Mouse (Mus musculus) ovary, adult 18-20 months (tissue): ENCODE results near the gene Rere.

Experiments used
- DNase-seq: peaks from one replicate; pipeline ENCODE4 v3.0.0; 2022; ENCODE audit warnings: low spot score, mixed read lengths

The Rere gene

GRCm38 (mm10) chr4:150346651-150347386 is 65.4 kb downstream of the Rere start:
- DNase-seq: no peak

DNA sequence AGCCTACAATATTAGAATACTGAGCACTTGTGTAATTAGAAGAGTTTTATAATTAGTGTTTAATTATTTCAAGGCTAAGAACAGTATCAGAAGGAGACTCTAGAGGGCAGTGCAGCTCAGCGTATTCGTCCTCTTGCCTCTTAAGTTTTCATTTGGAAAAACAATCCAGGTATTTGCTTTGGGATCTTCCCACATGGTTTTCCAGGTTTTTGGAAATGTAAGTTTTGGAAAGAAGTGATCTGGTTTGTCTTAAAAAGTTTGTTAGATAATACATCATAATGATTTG is 65.9 kb downstream of the Rere start:
- DNase-seq: no peak

GRCm38 (mm10) chr4:150349680-150350101 is 68.2 kb downstream of the Rere start:
- no peak for DNase-seq

DNA sequence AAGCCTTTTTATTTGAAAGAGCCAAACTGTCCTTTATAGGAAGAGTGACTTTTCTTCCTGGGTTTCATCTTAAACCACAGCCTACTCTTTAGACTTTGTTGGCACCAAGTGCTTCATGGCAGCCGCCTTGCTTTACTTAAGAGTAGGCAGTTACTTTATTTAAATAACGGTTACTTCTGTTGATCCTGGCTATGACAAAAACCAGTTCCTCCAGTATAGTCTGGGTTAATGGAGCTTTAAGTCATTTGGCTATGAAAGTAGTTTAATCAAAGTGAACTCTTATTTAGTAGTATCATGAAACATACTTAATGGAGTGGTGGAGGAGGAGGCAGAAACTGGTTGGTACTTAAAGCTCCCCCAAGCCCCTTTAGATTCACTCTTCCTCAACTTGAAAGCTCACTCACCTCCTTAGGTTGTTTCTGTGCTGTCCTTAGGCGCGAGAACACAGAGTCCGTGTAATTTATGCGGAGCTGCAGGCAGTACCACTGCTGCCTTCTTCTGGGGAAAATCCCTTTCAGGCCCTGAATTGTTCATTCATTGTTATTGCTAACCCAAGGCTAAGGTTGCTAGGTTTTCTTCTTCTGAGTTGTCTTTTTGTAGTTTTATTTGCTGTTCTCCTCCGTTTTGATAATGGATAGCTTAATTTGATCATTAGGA is 70.1 kb downstream of the Rere start:
- DNase-seq: no peak

DNA sequence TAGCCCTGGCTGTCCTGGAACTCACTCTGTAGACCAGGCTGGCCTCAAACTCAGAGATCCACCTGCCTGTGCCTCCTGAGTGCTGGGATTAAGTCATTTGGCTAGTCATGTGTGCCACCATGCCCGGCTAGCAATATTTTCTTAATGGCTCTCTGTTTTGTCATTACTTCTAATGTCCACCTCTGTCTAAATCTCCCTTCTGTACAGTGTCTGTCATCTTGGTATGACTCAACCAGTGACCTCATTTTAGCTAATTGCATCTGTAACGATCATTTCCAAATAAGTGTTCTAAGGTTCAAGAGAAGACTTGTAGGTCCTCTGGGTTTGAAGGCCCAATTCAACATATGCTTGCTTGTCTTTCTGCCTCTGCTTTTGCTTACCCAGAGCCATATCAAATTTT is 71.3 kb downstream of the Rere start:
- no peak for DNase-seq

- DNase-seq: no peak
These were observed 72.0 kb downstream of the Rere start for GRCm38 (mm10) chr4:150353376-150353900.

GRCm38 (mm10) chr4:150355801-150356200 is 74.4 kb downstream of the Rere start:
- no peak for DNase-seq

- no peak for DNase-seq
These were observed 80.7 kb downstream of the Rere start for GRCm38 (mm10) chr4:150361986-150362691.

DNA sequence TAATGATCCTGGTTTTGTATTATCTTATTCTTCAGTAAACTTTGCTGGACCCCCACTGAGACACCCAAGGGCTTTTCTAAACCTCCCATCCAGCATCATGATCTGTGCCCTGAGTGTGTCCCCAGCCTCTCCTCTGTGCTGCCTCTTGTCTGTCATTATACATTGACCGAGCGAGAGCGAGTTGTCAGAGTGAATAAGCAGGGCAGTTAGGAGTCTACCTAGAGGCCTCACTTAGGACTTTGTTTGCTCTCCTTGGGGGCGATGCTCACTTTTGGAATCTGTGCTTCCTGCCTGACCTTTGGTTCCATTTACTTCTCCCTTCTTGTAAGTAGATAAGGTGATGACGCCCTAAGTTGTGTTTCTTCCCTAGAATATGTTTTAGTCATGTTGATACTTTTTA is 81.4 kb downstream of the Rere start:
- no peak for DNase-seq

GRCm38 (mm10) chr4:150364786-150365185 is 83.3 kb downstream of the Rere start:
- no peak for DNase-seq

DNA sequence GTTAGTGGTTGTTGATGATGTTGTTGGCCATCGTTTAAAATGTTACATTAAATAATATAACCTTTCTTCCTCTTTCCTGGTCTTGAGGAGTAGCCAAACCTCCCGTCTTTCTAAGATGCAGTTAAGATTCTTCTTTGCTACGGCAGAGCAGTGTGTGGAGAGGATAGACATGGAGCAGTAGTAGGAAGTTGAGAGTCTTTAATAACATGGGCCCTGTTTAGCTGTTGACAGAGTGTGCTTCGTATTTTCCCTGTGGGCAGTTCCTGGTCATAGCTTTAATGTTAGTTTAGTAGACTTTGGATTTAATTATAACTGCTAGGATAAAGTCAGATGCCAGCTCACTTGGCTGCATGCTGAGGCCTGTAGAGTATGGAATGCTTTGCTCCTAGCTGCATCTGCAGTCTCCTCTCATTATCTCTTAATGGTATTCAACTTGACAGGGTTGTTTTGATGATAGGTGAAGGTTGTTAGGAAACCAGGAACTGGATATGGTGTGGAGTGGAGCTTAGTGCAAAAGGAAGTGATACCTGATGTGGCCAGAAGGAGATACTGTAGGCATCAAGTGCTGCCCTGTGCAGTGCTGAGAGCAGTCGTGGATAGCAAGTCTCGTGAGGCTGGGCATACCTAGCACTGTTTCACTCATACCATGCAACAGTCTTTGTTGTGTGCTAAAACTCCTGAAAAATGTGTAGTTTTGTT is 85.2 kb downstream of the Rere start:
- no peak for DNase-seq

GRCm38 (mm10) chr4:150371580-150372380 is 90.3 kb downstream of the Rere start:
- DNase-seq: peak; percentile 68

DNA sequence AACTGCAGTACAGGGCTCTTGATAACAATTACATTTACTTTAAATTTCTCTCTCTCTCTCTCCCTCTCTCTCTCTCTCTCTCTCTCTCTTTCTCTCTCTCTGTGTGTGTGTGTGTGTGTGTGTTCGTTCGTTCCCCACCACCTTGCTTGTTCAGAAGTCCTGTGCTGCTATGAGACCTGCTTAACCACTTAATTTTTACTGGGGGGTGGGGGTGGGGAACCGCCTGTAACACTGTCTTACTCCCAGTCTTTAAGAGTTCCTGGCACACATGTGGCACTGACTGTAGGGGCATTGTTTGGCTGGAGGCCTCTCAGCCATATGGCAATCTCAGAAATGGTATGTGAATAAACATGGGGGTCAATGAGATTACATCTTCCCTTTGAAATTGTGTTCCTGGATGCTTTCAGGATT is 91.2 kb downstream of the Rere start:
- no peak for DNase-seq

- DNase-seq: no peak
These were observed 92.0 kb downstream of the Rere start for GRCm38 (mm10) chr4:150373111-150374109.

DNA sequence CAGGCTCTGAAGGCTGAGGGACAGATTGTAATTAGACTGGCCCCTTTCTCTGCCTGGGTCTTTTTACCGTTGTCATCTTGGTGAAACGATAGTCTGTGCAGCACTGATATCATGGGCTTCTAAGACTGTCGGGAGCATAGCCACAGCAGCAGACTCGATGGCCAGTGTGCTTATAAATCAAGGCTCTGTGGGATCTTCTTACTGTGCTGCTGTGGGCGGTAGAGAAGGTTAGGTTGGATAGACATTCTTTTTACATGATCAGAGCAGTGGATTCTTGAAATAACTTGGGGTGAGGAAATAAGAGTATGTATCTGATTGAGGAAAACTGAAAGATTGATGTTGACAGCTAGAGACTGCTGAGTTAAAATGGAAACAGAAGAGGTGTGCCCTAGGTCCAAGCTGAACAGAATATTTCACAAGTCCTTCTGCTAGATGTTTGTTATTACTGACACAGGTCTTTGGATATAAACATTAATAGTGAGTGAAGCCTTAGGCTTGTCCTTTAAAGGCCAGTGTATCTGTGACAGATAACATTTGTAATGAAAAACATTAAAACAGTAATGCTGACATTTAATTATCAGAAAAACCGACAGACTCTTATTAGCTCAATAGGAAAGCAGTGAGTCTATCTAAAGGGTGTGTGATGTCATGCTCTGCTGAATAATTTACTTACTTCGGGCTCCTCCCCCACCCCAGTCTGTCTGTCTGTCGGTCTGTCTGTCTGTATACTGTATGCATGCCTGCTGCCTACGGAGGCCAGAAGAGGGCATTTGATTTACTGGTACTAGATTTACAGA is 93.4 kb downstream of the Rere start:
- DNase-seq: no peak

GRCm38 (mm10) chr4:150375448-150375935 is 94.0 kb downstream of the Rere start:
- no peak for DNase-seq

GRCm38 (mm10) chr4:150379313-150379712 is 97.9 kb downstream of the Rere start:
- DNase-seq: no peak

GRCm38 (mm10) chr4:150379772-150380171 is 98.3 kb downstream of the Rere start:
- DNase-seq: no peak

- DNase-seq: no peak
These were observed 98.8 kb downstream of the Rere start for GRCm38 (mm10) chr4:150380273-150380672.
